Mouse (Mus musculus) thymus, postnatal 4 days (tissue): ENCODE data around the gene Spp1.

ENCODE experiments used
- DNase-seq: peaks from one replicate; pipeline ENCODE4 v3.0.0; 2021

The Spp1 gene

GRCm38 (mm10) chr5:104434835-104435301 lies at the start of gene Spp1:
Gene Spp1, plus strand, starts transcription at chr5:104435118.
- DNase-seq, result no peak

GRCm38 (mm10) chr5:104385521-104385920 lies 49.4 kb upstream of the Spp1 start:
- DNase-seq, result no peak

- no peak for DNase-seq
Measured at GRCm38 (mm10) chr5:104386908-104387307, 48.0 kb upstream of the Spp1 start.

GRCm38 (mm10) chr5:104390962-104391361 lies 44.0 kb upstream of the Spp1 start:
- no peak for DNase-seq

- DNase-seq, result no peak
Measured at GRCm38 (mm10) chr5:104392784-104393183, 42.1 kb upstream of the Spp1 start.

GRCm38 (mm10) chr5:104396286-104396685 lies 38.6 kb upstream of the Spp1 start:
- no peak for DNase-seq

GRCm38 (mm10) chr5:104398001-104398400 lies 36.9 kb upstream of the Spp1 start:
- no peak for DNase-seq

- DNase-seq, result no peak
Measured at GRCm38 (mm10) chr5:104399291-104399950, 35.5 kb upstream of the Spp1 start.

- no peak for DNase-seq
Measured at GRCm38 (mm10) chr5:104399970-104400369, 34.9 kb upstream of the Spp1 start.

- DNase-seq, result no peak
Measured at GRCm38 (mm10) chr5:104402651-104403050, 32.3 kb upstream of the Spp1 start.

GRCm38 (mm10) chr5:104403351-104403750 lies 31.6 kb upstream of the Spp1 start:
- no peak for DNase-seq

- no peak for DNase-seq
Measured at GRCm38 (mm10) chr5:104404551-104404950, 30.4 kb upstream of the Spp1 start.

GRCm38 (mm10) chr5:104405051-104405450 lies 29.9 kb upstream of the Spp1 start:
- no peak for DNase-seq

GRCm38 (mm10) chr5:104406756-104407155 lies 28.2 kb upstream of the Spp1 start:
- DNase-seq, result no peak

GRCm38 (mm10) chr5:104407541-104408231 lies 27.2 kb upstream of the Spp1 start:
- no peak for DNase-seq

- DNase-seq, result no peak
Measured at GRCm38 (mm10) chr5:104408549-104408948, 26.4 kb upstream of the Spp1 start.

GRCm38 (mm10) chr5:104415999-104416398 lies 18.9 kb upstream of the Spp1 start:
- DNase-seq, result no peak

- DNase-seq, result no peak
Measured at GRCm38 (mm10) chr5:104417028-104417427, 17.9 kb upstream of the Spp1 start.

GRCm38 (mm10) chr5:104417721-104418120 lies 17.2 kb upstream of the Spp1 start:
- DNase-seq, result no peak

GRCm38 (mm10) chr5:104422039-104422438 lies 12.9 kb upstream of the Spp1 start:
- no peak for DNase-seq

- DNase-seq, result no peak
Measured at GRCm38 (mm10) chr5:104423861-104424260, 11.1 kb upstream of the Spp1 start.

- DNase-seq, result no peak
Measured at GRCm38 (mm10) chr5:104425949-104426348, 9.0 kb upstream of the Spp1 start.

- DNase-seq, result no peak
Measured at GRCm38 (mm10) chr5:104432886-104433285, 2.0 kb upstream of the Spp1 start.

GRCm38 (mm10) chr5:104433968-104434565 lies 851 bp upstream of the Spp1 start:
- DNase-seq, result no peak
